Mouse (Mus musculus) olfactory bulb, adult 2 months (tissue): ENCODE data around the gene Vps37b.

Experiments
- CTCF ChIP-seq: fragments of 200-500 bp; IDR thresholded peaks from 2 replicates; pipeline ENCODE4 v1.5.1; 2012; ENCODE audit warnings: low read depth, mild to moderate bottlenecking, low read length, moderate library complexity; ENCODE audit not compliant: insufficient read depth
- POLR2A ChIP-seq: fragments of 200-500 bp; IDR thresholded peaks from 2 replicates; pipeline ENCODE4 v1.6.1; 2012; ENCODE audit warnings: mild to moderate bottlenecking, low read depth, low read length, moderate library complexity; ENCODE audit not compliant: insufficient read depth

DNA sequence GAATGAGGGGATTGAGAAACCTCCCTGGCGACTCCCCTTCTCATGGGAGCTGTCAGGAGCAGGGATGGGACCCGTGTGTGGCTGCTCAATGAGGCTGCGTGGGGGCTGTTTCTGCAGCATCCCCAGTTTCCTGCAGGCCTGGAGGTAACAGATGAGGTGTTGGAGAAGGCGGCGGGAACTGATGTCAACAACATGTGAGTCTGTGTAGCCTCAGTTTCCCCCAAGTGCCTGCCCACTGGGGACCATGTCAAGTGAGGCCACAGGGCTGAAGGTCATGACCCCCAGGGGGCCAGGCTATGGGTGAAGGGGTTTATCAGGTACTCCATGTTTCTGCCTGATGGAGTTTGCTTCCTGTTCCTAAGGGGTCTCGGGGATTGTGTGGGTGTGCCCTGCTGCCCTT, 40.7 kb downstream of the Vps37b start:
- TF ChIP-seq POLR2A (no peak), CTCF (no peak)
